Mouse (Mus musculus) retina, postnatal 1 day (tissue): ENCODE results near the gene Prep.
A peak's percentile ranks its signal among the peaks of the same experiment; 100 is the strongest.

Source experiments
- DNase-seq: peaks from one replicate; pipeline ENCODE4 v3.0.0-alpha.2; 2012

The Prep gene

DNA sequence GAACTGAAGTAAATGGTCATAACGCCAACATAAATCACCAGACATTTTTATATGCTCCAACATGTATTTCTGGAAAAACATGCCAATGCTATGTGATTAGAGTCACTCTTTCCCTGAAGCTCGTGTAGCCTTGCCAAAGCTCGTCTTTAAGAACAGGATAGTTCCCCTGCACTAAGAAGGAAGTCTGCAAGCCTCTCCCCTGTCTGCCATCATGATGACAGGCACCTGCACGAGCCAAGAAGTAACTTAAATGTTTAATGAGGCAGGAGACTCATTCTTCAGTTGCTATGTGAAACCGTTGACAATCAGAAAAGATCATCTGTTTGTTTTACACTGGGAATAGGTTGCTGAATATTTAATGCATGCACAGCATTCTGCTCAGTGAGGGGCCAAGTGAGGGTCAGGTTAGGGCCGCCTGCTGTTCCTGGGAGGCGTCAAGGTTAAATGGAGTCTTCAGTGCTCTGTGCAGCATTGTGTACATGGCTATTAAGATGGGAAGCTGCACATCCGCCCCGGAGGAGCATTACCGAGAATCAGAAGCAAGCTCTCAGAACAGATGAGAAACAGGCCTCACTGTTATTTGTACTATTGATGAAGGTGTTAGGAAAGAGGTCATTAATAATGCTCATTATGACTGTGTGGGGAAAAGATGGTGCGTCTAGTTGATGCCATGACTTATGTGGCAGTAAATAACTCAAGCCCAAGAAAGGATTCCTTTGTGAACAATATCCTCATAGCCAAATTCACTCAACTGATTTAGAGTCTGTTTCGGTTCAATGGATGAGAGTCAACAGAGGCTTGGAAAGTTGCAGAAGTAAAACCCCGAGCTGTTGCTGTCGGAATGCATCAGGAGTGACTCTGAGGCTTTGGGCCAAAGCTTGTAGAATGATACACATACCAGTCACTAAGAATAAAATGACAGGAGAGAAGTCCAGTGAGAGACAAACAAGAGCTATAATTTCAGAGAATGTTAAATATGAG lies 126.6 kb downstream of the Prep start:
- peak; percentile 15 for DNase-seq

DNA sequence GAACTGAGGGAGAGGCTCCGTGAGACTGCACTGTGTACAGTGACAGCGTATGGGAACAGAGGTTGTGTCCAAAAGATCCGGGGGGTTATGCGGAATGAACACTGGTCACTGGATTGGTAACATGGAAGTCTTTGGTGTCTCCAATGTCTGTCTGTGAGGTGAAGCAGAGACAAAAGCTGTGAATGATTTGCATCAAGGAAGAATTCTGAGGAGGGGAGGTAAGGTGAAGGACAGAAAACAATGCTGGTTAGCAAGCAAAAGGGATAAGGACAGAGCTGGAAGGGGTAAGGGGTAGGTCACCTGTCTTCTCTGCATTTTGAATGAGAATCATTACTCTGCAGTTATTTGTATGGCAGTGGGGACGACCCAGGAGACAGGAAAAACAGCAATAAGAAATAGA lies 127.5 kb downstream of the Prep start:
- DNase-seq, result no peak

DNA sequence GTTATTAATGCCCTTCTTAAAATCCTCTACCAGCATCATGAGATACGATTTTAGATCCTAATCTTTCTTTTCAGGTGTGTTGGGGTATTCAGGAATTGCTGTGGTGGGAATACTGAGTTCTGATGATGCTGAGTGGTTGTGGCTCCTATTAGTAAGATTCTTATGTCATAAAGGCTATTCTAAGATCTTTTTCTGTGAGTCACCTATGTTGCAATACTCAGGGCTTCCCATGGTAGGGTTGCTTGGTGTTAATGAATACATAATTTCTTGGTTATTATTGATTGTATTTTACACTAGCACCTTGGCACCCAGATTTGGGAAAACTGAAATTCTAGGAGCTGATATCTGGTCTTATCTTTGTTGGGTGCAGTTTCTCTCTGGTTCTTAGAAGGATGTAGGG lies 137.6 kb downstream of the Prep start:
- DNase-seq, result no peak

DNA sequence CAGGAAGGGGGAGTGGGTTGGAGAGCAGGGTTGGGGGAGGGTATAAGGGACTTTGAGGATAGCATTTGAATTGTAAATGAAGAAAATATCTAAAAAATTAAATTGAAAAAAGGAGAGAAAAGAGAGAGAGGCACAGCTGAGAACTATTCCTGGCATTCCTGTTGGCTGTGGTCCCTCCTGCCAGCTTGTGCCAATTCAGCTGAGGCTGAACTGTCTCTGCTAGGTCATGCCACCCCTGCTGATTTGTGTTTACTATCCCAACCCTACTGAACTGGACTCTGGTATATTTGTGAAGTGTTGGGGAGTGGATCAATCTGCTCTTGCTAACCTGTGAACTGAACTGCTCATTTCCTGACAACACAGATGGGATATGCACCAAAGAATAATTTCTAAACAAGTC lies 143.2 kb downstream of the Prep start:
- no peak for DNase-seq

DNA sequence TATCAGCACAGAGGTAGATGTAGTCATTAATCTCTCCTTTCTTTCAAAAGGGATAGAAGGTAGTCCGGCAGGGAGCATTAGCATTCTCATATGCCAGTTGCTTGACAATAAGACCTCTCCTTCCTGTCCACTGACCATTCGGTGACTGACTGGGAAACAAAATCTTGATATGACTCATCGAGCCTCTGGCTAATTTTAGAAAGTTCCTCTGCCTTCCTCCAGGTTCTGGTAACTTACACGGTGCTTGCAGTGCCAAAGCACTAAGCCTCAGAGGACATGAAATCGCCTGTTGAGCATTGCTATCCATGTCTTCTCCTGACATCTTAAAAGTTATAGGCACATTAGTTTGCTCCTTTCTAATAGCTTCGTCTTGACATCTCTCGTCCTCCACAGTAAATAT lies 149.7 kb downstream of the Prep start:
- DNase-seq, result no peak
